11 mouse cellular contexts compared by ENCODE assay signal in the genomic region with DNA sequence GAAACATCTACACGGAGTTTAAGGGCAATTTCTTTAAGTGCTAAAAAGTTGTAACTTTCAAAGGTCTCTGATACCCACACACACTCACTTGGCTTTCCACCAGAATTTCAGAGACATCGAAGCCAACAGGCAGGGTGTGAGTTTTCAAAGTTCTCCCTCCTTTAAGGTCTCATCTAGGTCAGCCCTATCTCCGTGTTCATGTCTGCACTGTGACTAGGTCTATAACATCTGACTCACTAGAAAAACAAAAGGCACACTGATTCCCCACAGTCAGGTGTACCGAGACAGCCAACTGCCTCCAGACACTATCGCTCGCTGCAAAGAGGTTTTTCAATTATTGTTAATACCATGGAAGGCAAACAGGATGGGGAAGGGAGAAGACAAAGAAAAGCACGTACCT. TPM values are rescaled to one million over a fixed set of nuclear protein-coding genes. Genes with fewer than 3 reads are reported as not detected.
DNase-seq lines count a peak whose midpoint lies in the region; ATAC-seq and TF ChIP-seq lines count a peak whose summit lies in the region.
"Had no signal": no experiment of that assay in that cellular context is flagged by ENCODE, and none has a peak within 500 bp of the region (broad histone marks: within the 10 kb centered on the region; RNA-seq: fewer than 3 reads in every experiment).

No protein-coding gene starts in this region.

- no peaks in the 10 kb centered on the region for H3K9me3 ChIP-seq in heart, embryonic 15.5 days (replicated peaks)
- no peaks in the 10 kb centered on the region for H3K9me3 ChIP-seq in MEL (replicated peaks; ENCODE audit: insufficient read depth, low read length)
- no peaks in the 10 kb centered on the region for H3K9me3 ChIP-seq in embryonic facial prominence, embryonic 15.5 days (replicated peaks)
- H3K9me3 ChIP-seq in kidney, embryonic 15.5 days (replicated peaks) = no peaks in the 10 kb centered on the region

- intact Hi-C loops in heart, postnatal 14 days (cut with DNase I) = no loop called here

- H3K27me3 ChIP-seq in heart, embryonic 15.5 days = peaks cover 12% of the 10 kb centered on the region
- H3K27me3 ChIP-seq in MEL (ENCODE audit: control insufficient read depth in 1 of 2, insufficient read depth in 2 of 2, low read length in 2 of 2) = no peaks in the 10 kb centered on the region
- peaks cover 8% of the 10 kb centered on the region for H3K27me3 ChIP-seq in embryonic facial prominence, embryonic 15.5 days
- H3K27me3 ChIP-seq in kidney, embryonic 15.5 days = peaks cover 22% of the 10 kb centered on the region

- TF ChIP-seq RAD21 in MEL (IDR thresholded peaks at IDR 0.05; ENCODE audit: low read depth, low read length) = no peak

- DNase-seq in heart, postnatal 14 days = no peak
- peak; percentile 63 for DNase-seq in MEL (ENCODE audit: low read depth, low spot score)
- no peak for DNase-seq in adrenal gland, postnatal 36 days
- DNase-seq in layer of hippocampus, postnatal 10 days (ENCODE audit: low spot score in 2 of 2) = no peak
- DNase-seq: adrenal gland, postnatal 25 days; cerebellum, postnatal 25 days; kidney, adult 9 months had no signal

- H3K27ac ChIP-seq in heart, embryonic 15.5 days = no peak overlapping the region
- H3K27ac ChIP-seq in MEL (ENCODE audit: control insufficient read depth, low read depth, low read length) (peak overlapping the region; percentile 37), macrophage (no peak overlapping the region)
- H3K27ac ChIP-seq in embryonic facial prominence, embryonic 15.5 days (replicated peaks) = no peak overlapping the region
- no peak overlapping the region for H3K27ac ChIP-seq in kidney, embryonic 15.5 days

- H3K9ac ChIP-seq in heart, embryonic 15.5 days = no peak overlapping the region
- peak overlapping the region; percentile 57 for H3K9ac ChIP-seq in MEL (ENCODE audit: control insufficient read depth, low read depth, low read length, poor library complexity, severe bottlenecking)
- no peak overlapping the region for H3K9ac ChIP-seq in embryonic facial prominence, embryonic 15.5 days
- no peak overlapping the region for H3K9ac ChIP-seq in kidney, embryonic 15.5 days

- no peak overlapping the region for H3K4me2 ChIP-seq in heart, embryonic 15.5 days
- H3K4me2 ChIP-seq in embryonic facial prominence, embryonic 15.5 days (replicated peaks) = peak overlapping the region; percentile 17; the same call in 1 of the 2 replicates
- no peak overlapping the region for H3K4me2 ChIP-seq in kidney, embryonic 15.5 days

- no peak for TF ChIP-seq POLR2A in MEL (IDR thresholded peaks at IDR 0.05; ENCODE audit: control insufficient read depth in 1 of 2, insufficient read depth in 1 of 2, low read depth in 1 of 2, low read length in 2 of 2, poor library complexity in 1 of 2)

- ATAC-seq in heart, embryonic 15.5 days (replicated peaks; ENCODE audit: insufficient number of reproducible peaks, insufficient read depth, low FRiP score, low read depth) = no peak
- ATAC-seq in embryonic facial prominence, embryonic 15.5 days (ENCODE audit: insufficient number of reproducible peaks, low FRiP score, low TSS enrichment, low read depth) = no peak
- no peak for ATAC-seq in kidney, embryonic 15.5 days (replicated peaks; ENCODE audit: low FRiP score)

- no peak for TF ChIP-seq CTCF in MEL (IDR thresholded peaks at IDR 0.05 in 2 of 3, conservative IDR thresholded peaks at IDR 0.05 in 1 of 3; ENCODE audit: control insufficient read depth in 1 of 3, insufficient read depth in 1 of 3, low read depth in 2 of 3, low read length in 3 of 3, poor library complexity in 1 of 3, severe bottlenecking in 1 of 3)

- peaks cover 41% of the 10 kb centered on the region for H3K4me1 ChIP-seq in heart, embryonic 15.5 days (replicated peaks)
- H3K4me1 ChIP-seq in MEL (ENCODE audit: control insufficient read depth in 1 of 2, insufficient read depth in 2 of 2, low read length in 2 of 2) = peaks cover 26 to 47% of the 10 kb centered on the region in 2 experiments
- peaks cover 55% of the 10 kb centered on the region for H3K4me1 ChIP-seq in embryonic facial prominence, embryonic 15.5 days
- peaks cover 43% of the 10 kb centered on the region for H3K4me1 ChIP-seq in kidney, embryonic 15.5 days

- 68% methylated on average over 7 of the region's 7 CpGs for WGBS in heart, embryonic 15.5 days
- 76% methylated on average over 7 of the region's 7 CpGs for WGBS in embryonic facial prominence, embryonic 15.5 days
- WGBS in macrophage (ENCODE audit: missing documents) = 60% methylated on average over 7 of the region's 7 CpGs
- 71% methylated on average over 7 of the region's 7 CpGs for WGBS in kidney, embryonic 15.5 days

- H3K36me3 ChIP-seq in heart, embryonic 15.5 days = no peaks in the 10 kb centered on the region
- H3K36me3 ChIP-seq in MEL (ENCODE audit: control insufficient read depth in 1 of 2, insufficient read depth in 2 of 2, low read length in 2 of 2) = peaks cover under 1 to 38% of the 10 kb centered on the region in 2 experiments; a peak in 3 of 4 replicates
- H3K36me3 ChIP-seq in embryonic facial prominence, embryonic 15.5 days = no peaks in the 10 kb centered on the region
- H3K36me3 ChIP-seq in macrophage (ENCODE audit: inconsistent target) = peaks cover 3% of the 10 kb centered on the region; the same call in 1 of the 2 replicates
- no peaks in the 10 kb centered on the region for H3K36me3 ChIP-seq in kidney, embryonic 15.5 days

- peak; percentile 25 to 28; a peak in 1 of 4 replicates for TF ChIP-seq EP300 in MEL (IDR thresholded peaks at IDR 0.05; ENCODE audit: low read depth in 1 of 2, low read length in 2 of 2)

- H3K4me3 ChIP-seq in heart, embryonic 15.5 days = 0 out of 2 replicates have a peak overlapping the region, but pooled peaks have one; percentile 5
- H3K4me3 ChIP-seq in MEL (ENCODE audit: control insufficient read depth in 1 of 2, insufficient read depth in 1 of 2, low read depth in 2 of 2, low read length in 2 of 2) (peak overlapping the region; percentile 50 to 63), macrophage (ENCODE audit: inconsistent target) (0 out of 2 replicates have a peak overlapping the region, but pooled peaks have one; percentile 1)
- 0 out of 2 replicates have a peak overlapping the region, but pooled peaks have one; percentile 1 for H3K4me3 ChIP-seq in embryonic facial prominence, embryonic 15.5 days (replicated peaks)
- no peak overlapping the region for H3K4me3 ChIP-seq in kidney, embryonic 15.5 days (replicated peaks)

- H3K79me2 ChIP-seq in MEL (ENCODE audit: control insufficient read depth, insufficient read depth, low read length, poor library complexity) (peaks cover 34% of the 10 kb centered on the region), macrophage (ENCODE audit: inconsistent target) (peaks cover 69% of the 10 kb centered on the region)

TF ChIP-seq in MEL, 35 proteins besides CTCF, POLR2A, EP300 and RAD21:
- TF ChIP-seq ETS1 (IDR thresholded peaks at IDR 0.05; ENCODE audit: low read depth, low read length) (peak; percentile 51), RCOR1 (IDR thresholded peaks at IDR 0.05; ENCODE audit: low read depth, low read length) (0 out of 2 replicates have a peak, but pooled peaks have one; percentile 41), MXI1 (IDR thresholded peaks at IDR 0.05; ENCODE audit: low read depth, low read length) (0 out of 2 replicates have a peak, but pooled peaks have one; percentile 46), USF2 (IDR thresholded peaks at IDR 0.05; ENCODE audit: borderline replicate concordance in 1 of 2, insufficient read depth in 1 of 2, low read depth in 1 of 2, low read length in 2 of 2) (no peak), MAX (IDR thresholded peaks at IDR 0.05; ENCODE audit: low read length) (peak; percentile 56; the same call in 1 of the 2 replicates)

RNA-seq across cellular contexts. Expression of a gene that starts 2.8 kb away (rescaled TPM):
- polyA plus RNA-seq in heart, embryonic 15.5 days (2015; fragmentation: Nextera tagmentation; extraction: Ambion mirVana) = 1.1 and 1.5 TPM in 2 replicates
- total RNA-seq in heart, postnatal 14 days (2021) = 10 to 100 TPM; 21.2 to 25.0 TPM
- total RNA-seq in MEL (2012; rRNA removed) = 3.0 and 4.3 TPM in 2 replicates
- polyA plus RNA-seq in MEL (2012; ENCODE audit: insufficient read depth in 1 of 2, insufficient read length in 2 of 2, low read depth in 1 of 2, low replicate concordance in 2 of 2, missing spikeins in 1 of 2) = 1 to 10 TPM in 1 of 2 experiments, not detected in 1; 3.0 TPM
- polyA plus RNA-seq in embryonic facial prominence, embryonic 15.5 days (2015; fragmentation: Nextera tagmentation; extraction: Ambion mirVana) = 2.0 and 2.2 TPM in 2 replicates
- total RNA-seq in macrophage (2018; cell fraction: chromatin; rRNA removed) = 10 to 100 TPM in 22 of 26 experiments, 1 to 10 TPM in 4; 6.6 to 88.2 (median 34.3) TPM
- total RNA-seq in macrophage (2018; cell fraction: cytosol; rRNA removed) = 10 to 100 TPM in 14 of 26 experiments, 1 to 10 TPM in 12; 4.7 to 24.2 (median 11.1) TPM
- 10 to 100 TPM in 25 of 26 experiments, 1 to 10 TPM in 1; 9.3 to 63.6 (median 20.5) TPM for total RNA-seq in macrophage (2018; cell fraction: nucleus; rRNA removed)
- 10.4 to 11.9 TPM (median 11.0 TPM) in 3 replicates for polyA plus RNA-seq in macrophage (2018)
- polyA plus RNA-seq in kidney, embryonic 15.5 days (2015; fragmentation: Nextera tagmentation; extraction: Ambion mirVana) = 1.2 TPM in 2 replicates
- 10 to 100 TPM; 55.5 to 76.6 TPM for total RNA-seq in adrenal gland, postnatal 36 days (2021)
- total RNA-seq in layer of hippocampus, postnatal 10 days (2021) = 10 to 100 TPM; 48.7 to 51.6 TPM
